Mouse (Mus musculus) intestine, postnatal 0 days (tissue): ENCODE measurements around the gene Morn2. TPM values are rescaled to one million over a fixed set of nuclear protein-coding genes. Genes with fewer than 3 reads are reported as not detected.

Experiments
- ATAC-seq: fragments of 200-750 bp; cut with Nextera tagmentation; 2 replicates; pipeline ENCODE4 v1.8.0; 2017; ENCODE audit warnings: mild to moderate bottlenecking, moderate TSS enrichment, moderate library complexity
- H3K27ac ChIP-seq: fragments of 300-500 bp; sonication (generic); 2 replicates; pipeline ENCODE4 v1.5.1; 2014; ENCODE audit warnings: mild to moderate bottlenecking, low read depth, low read length, moderate library complexity
- H3K27me3 ChIP-seq: fragments of 300-500 bp; sonication (generic); replicated peaks from 2 replicates; pipeline ENCODE4 v1.6.1; 2014; ENCODE audit warnings: low read length, mixed read lengths; ENCODE audit not compliant: control insufficient read depth, insufficient read depth
- H3K36me3 ChIP-seq: fragments of 300-500 bp; sonication (generic); 2 replicates; pipeline ENCODE4 v1.6.1; 2014; ENCODE audit warnings: mild to moderate bottlenecking, moderate library complexity; ENCODE audit not compliant: control insufficient read depth, insufficient read depth
- H3K4me1 ChIP-seq: fragments of 300-500 bp; sonication (generic); replicated peaks from 2 replicates; pipeline ENCODE4 v1.6.1; 2014; ENCODE audit warnings: antibody characterized with exemption, low read length, mixed read lengths; ENCODE audit not compliant: control insufficient read depth, insufficient read depth
- H3K4me2 ChIP-seq: fragments of 300-500 bp; sonication (generic); replicated peaks from 2 replicates; pipeline ENCODE4 v1.6.1; 2014; ENCODE audit warnings: low read depth, mild to moderate bottlenecking, moderate library complexity
- H3K4me3 ChIP-seq: fragments of 300-500 bp; sonication (generic); 2 replicates; pipeline ENCODE4 v1.5.1; 2014; ENCODE audit warnings: low read depth, low read length
- H3K9ac ChIP-seq: fragments of 300-500 bp; sonication (generic); 2 replicates; pipeline ENCODE4 v1.6.1; 2014; ENCODE audit warnings: mild to moderate bottlenecking, low read depth, low read length
- H3K9me3 ChIP-seq: fragments of 300-500 bp; sonication (generic); 2 replicates; pipeline ENCODE4 v1.6.1; 2016; ENCODE audit warnings: mixed run types; ENCODE audit not compliant: control insufficient read depth
- CTCF ChIP-seq: sonication (generic); IDR thresholded peaks from 2 replicates; pipeline ENCODE4 v1.5.1; 2016; ENCODE audit warnings: low read depth, mild to moderate bottlenecking, control low read depth, antibody characterized with exemption, moderate library complexity
- WGBS: fragments of 180-500 bp; shearing (Covaris S2); extraction: QIAGEN DNeasy Blood & Tissue Kit; methylation state at CpG from one replicate; pipeline ENCODE4 v1.1.7; 2014; 5-methylcytosine and 5-hydroxymethylcytosine counted together
- polyA plus RNA-seq: library from polyadenylated mRNA; unstranded; fragments of >200 nt; fragmentation: Nextera tagmentation; extraction: Ambion mirVana; gene quantifications from 2 replicates; pipeline ENCODE4 v1.2.1, GENCODE M21; 2015

Gene Morn2
- polyA plus RNA-seq, 1 experiment from 2014 or later, result 9.0 TPM

DNA sequence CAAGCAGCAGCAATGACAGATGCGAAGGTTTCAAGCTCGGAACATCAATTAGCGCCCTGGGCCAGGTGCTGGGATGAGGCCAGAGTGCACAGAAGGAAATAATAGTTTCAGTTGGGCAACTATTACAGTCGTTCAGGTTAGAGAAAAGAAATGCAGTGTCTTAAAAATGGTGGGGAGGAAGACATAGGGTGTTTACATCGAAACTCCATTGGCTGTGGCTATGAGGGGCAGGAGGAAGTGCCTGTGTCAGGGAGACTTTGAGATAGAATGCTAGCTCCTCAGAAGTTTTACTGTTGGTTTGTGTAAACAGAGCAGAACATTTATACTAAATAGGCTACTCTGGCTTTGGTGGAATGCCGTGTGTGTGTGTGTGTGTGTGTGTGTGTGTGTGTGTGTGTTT, 2.0 kb upstream of the Morn2 start:
- WGBS, result 64% methylated on average over 6 of the region's 6 CpGs
- no peak for ATAC-seq
- H3K4me2 ChIP-seq, result no peak overlapping the region

GRCm38 (mm10) chr17:80289280-80290073, 526 bp upstream of the Morn2 start:
- H3K4me1 ChIP-seq, result no peaks in the 10 kb centered on the region
- peak overlapping the region; percentile 58; the same call in 1 of the 2 replicates for H3K27ac ChIP-seq
- peak overlapping the region; percentile 73 for H3K9ac ChIP-seq
- no peak for TF ChIP-seq CTCF
- H3K4me2 ChIP-seq, result peak overlapping the region; percentile 81
- H3K9me3 ChIP-seq, result no peaks in the 10 kb centered on the region
- H3K27me3 ChIP-seq, result no peaks in the 10 kb centered on the region
- ATAC-seq, result no peak
- peak overlapping the region; percentile 82 for H3K4me3 ChIP-seq
- WGBS, result under 1% methylated on average over 30 of the region's 30 CpGs
- no peaks in the 10 kb centered on the region for H3K36me3 ChIP-seq

More for the DNA sequence above, 2.0 kb upstream of the Morn2 start:
- Histone ChIP-seq H3K27me3 (no peaks in the 10 kb centered on the region), H3K36me3 (no peaks in the 10 kb centered on the region), H3K9me3 (no peaks in the 10 kb centered on the region), H3K27ac (no peak overlapping the region), H3K4me3 (no peak overlapping the region), H3K9ac (no peak overlapping the region), H3K4me1 (no peaks in the 10 kb centered on the region)
- no peak for TF ChIP-seq CTCF

DNA sequence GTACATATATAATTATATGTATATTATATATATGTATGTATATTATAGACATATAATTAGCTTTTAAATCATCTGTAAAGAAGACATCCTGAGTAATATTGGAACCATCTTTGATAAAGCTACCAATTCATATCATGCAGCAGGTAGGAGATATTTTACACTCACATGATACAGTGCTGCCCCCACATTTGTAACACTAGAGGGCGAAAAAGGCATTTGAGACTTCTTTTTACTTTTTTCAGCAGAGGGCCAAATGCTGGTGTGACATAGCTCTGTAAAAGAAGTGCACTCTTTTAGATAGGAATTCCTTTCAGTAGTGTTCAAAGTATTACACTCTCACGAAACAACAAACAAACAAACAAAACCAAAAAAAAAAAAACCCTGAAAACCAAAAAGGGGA, 1.1 kb downstream of the Morn2 start:
- WGBS, result 21% methylated on average over 2 of the region's 2 CpGs
- no peak overlapping the region for H3K9ac ChIP-seq
- H3K27ac ChIP-seq, result no peak overlapping the region
- no peaks in the 10 kb centered on the region for H3K27me3 ChIP-seq
- H3K4me1 ChIP-seq, result no peaks in the 10 kb centered on the region
- no peaks in the 10 kb centered on the region for H3K36me3 ChIP-seq
- H3K4me2 ChIP-seq, result no peak overlapping the region
- no peaks in the 10 kb centered on the region for H3K9me3 ChIP-seq
- H3K4me3 ChIP-seq, result no peak overlapping the region
- TF ChIP-seq CTCF, result peak; percentile 80
- no peak for ATAC-seq

DNA sequence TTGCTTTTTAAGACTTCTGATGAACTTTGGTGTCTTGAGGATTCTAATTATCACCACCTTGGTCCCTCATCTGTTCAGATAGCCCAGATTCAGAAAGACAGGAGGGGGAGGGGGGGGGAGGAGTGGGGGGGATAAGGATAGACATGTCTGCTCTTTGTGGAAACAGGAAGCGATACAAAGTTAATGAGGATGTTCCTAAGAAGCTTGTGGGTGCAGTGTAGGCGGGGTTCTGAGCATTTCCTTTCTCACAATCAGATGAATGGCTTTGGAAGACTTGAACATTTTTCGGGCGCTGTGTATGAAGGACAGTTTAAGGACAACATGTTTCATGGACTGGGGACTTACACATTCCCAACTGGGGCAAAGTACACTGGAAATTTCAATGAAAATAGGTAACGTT, 5.3 kb downstream of the Morn2 start:
- Histone ChIP-seq H3K27ac (no peak overlapping the region), H3K9me3 (no peaks in the 10 kb centered on the region), H3K4me2 (no peak overlapping the region), H3K36me3 (no peaks in the 10 kb centered on the region), H3K4me1 (no peaks in the 10 kb centered on the region), H3K27me3 (no peaks in the 10 kb centered on the region), H3K4me3 (no peak overlapping the region), H3K9ac (no peak overlapping the region)
- 78% methylated on average over 5 of the region's 5 CpGs for WGBS
- TF ChIP-seq CTCF, result no peak
- no peak for ATAC-seq

- Histone ChIP-seq H3K36me3 (no peaks in the 10 kb centered on the region), H3K4me2 (no peak overlapping the region), H3K27me3 (no peaks in the 10 kb centered on the region), H3K4me1 (no peaks in the 10 kb centered on the region), H3K9me3 (no peaks in the 10 kb centered on the region), H3K4me3 (no peak overlapping the region), H3K9ac (no peak overlapping the region), H3K27ac (no peak overlapping the region)
- ATAC-seq, result no peak
- 88% methylated on average over 5 of the region's 5 CpGs for WGBS
- no peak for TF ChIP-seq CTCF
Observed at GRCm38 (mm10) chr17:80298844-80299243, 8.8 kb downstream of the Morn2 start.

- no peak within 1 kb of the TSS for H3K4me3 ChIP-seq
- H3K9ac ChIP-seq, result no peak within 1 kb of the TSS
- WGBS, result 96% methylated on average over 1 of the region's 1 CpGs
- H3K27me3 ChIP-seq, result no peaks in the 10 kb centered on the region
- H3K4me2 ChIP-seq, result no peak within 1 kb of the TSS
- no peaks in the 10 kb centered on the region for H3K4me1 ChIP-seq
- H3K36me3 ChIP-seq, result no peaks in the 10 kb centered on the region
- no peak within 1 kb of the TSS for H3K27ac ChIP-seq
- TF ChIP-seq CTCF, result no peak
- no peak for ATAC-seq
- H3K9me3 ChIP-seq, result no peaks in the 10 kb centered on the region
Observed at GRCm38 (mm10) chr17:80307251-80307650, 17.2 kb downstream of the Morn2 start, which contains the start of gene Arhgef33. Gene Arhgef33, plus strand, starts transcription at chr17:80307407.
